Mouse (Mus musculus): ENCODE measurements at regions not wholly inside any gene's neighbourhood (a gene's known extent, or its start where the extent isn't known, plus 50 kb on each side); places are given as distances from the start of the nearest gene placed in this dataset.
A peak's percentile ranks its signal among the peaks of the same experiment; 100 is the strongest.

GRCm38 (mm10) chr15:10795126-10795792 is 80.8 kb upstream of the Rai14 start:
- ATAC-seq (ENCODE audit: low read depth), result no peak
- Histone ChIP-seq H3K4me3 (ENCODE audit: low read length) (no peak overlapping the region), H3K27ac (ENCODE audit: low read length) (no peak overlapping the region), H3K9ac (ENCODE audit: low read length) (no peak overlapping the region), H3K9me3 (ENCODE audit: control insufficient read depth, low read length) (no peaks in the 10 kb centered on the region), H3K27me3 (ENCODE audit: control insufficient read depth, insufficient read depth, low read depth, low read length) (no peaks in the 10 kb centered on the region), H3K4me2 (ENCODE audit: low read depth, low read length) (no peak overlapping the region), H3K4me1 (replicated peaks; ENCODE audit: control insufficient read depth, insufficient read depth, low read length) (no peaks in the 10 kb centered on the region), H3K36me3 (ENCODE audit: control insufficient read depth, insufficient read depth, low read length) (no peaks in the 10 kb centered on the region)
- WGBS, result 90% methylated on average over 7 of the region's 7 CpGs

- H3K4me2 ChIP-seq (ENCODE audit: low read depth, low read length), result no peak overlapping the region
- H3K9me3 ChIP-seq (ENCODE audit: control insufficient read depth, low read length), result no peaks in the 10 kb centered on the region
- H3K4me3 ChIP-seq (ENCODE audit: low read length), result no peak overlapping the region
- H3K9ac ChIP-seq (ENCODE audit: low read length), result no peak overlapping the region
- no peaks in the 10 kb centered on the region for H3K4me1 ChIP-seq (replicated peaks; ENCODE audit: control insufficient read depth, insufficient read depth, low read length)
- H3K27ac ChIP-seq (ENCODE audit: low read length), result no peak overlapping the region
- no peaks in the 10 kb centered on the region for H3K36me3 ChIP-seq (ENCODE audit: control insufficient read depth, insufficient read depth, low read length)
- H3K27me3 ChIP-seq (ENCODE audit: control insufficient read depth, insufficient read depth, low read depth, low read length), result no peaks in the 10 kb centered on the region
- no peak for ATAC-seq (ENCODE audit: low read depth)
Measured at GRCm38 (mm10) chr15:10799656-10800055, 85.2 kb upstream of the Rai14 start.

- Histone ChIP-seq H3K4me1 (replicated peaks; ENCODE audit: control insufficient read depth, insufficient read depth, low read length) (peaks cover 17% of the 10 kb centered on the region), H3K4me3 (ENCODE audit: low read length) (no peak overlapping the region), H3K4me2 (ENCODE audit: low read depth, low read length) (no peak overlapping the region), H3K36me3 (ENCODE audit: control insufficient read depth, insufficient read depth, low read length) (no peaks in the 10 kb centered on the region), H3K9me3 (ENCODE audit: control insufficient read depth, low read length) (no peaks in the 10 kb centered on the region), H3K27ac (ENCODE audit: low read length) (no peak overlapping the region), H3K27me3 (ENCODE audit: control insufficient read depth, insufficient read depth, low read depth, low read length) (no peaks in the 10 kb centered on the region), H3K9ac (ENCODE audit: low read length) (no peak overlapping the region)
- no peak for ATAC-seq (ENCODE audit: low read depth)
- WGBS, result 84% methylated on average over 2 of the region's 2 CpGs
Measured at GRCm38 (mm10) chr15:10814195-10814594, 99.8 kb upstream of the Rai14 start.

GRCm38 (mm10) chr15:10814709-10815108 is 100.3 kb upstream of the Rai14 start:
- H3K9ac ChIP-seq (ENCODE audit: low read length), result no peak overlapping the region
- ATAC-seq (ENCODE audit: low read depth), result no peak
- H3K27me3 ChIP-seq (ENCODE audit: control insufficient read depth, insufficient read depth, low read depth, low read length), result no peaks in the 10 kb centered on the region
- no peaks in the 10 kb centered on the region for H3K9me3 ChIP-seq (ENCODE audit: control insufficient read depth, low read length)
- 55% methylated on average over 7 of the region's 7 CpGs for WGBS
- H3K4me1 ChIP-seq (replicated peaks; ENCODE audit: control insufficient read depth, insufficient read depth, low read length), result peaks cover 18% of the 10 kb centered on the region
- no peak overlapping the region for H3K27ac ChIP-seq (ENCODE audit: low read length)
- no peak overlapping the region for H3K4me3 ChIP-seq (ENCODE audit: low read length)
- H3K4me2 ChIP-seq (ENCODE audit: low read depth, low read length), result no peak overlapping the region
- H3K36me3 ChIP-seq (ENCODE audit: control insufficient read depth, insufficient read depth, low read length), result no peaks in the 10 kb centered on the region

GRCm38 (mm10) chr15:10816213-10816621 is 101.8 kb upstream of the Rai14 start:
- Histone ChIP-seq H3K27me3 (ENCODE audit: control insufficient read depth, insufficient read depth, low read depth, low read length) (no peaks in the 10 kb centered on the region), H3K27ac (ENCODE audit: low read length) (no peak overlapping the region), H3K4me3 (ENCODE audit: low read length) (no peak overlapping the region), H3K4me1 (replicated peaks; ENCODE audit: control insufficient read depth, insufficient read depth, low read length) (peaks cover 18% of the 10 kb centered on the region), H3K36me3 (ENCODE audit: control insufficient read depth, insufficient read depth, low read length) (no peaks in the 10 kb centered on the region), H3K9me3 (ENCODE audit: control insufficient read depth, low read length) (no peaks in the 10 kb centered on the region), H3K9ac (ENCODE audit: low read length) (no peak overlapping the region), H3K4me2 (ENCODE audit: low read depth, low read length) (no peak overlapping the region)
- ATAC-seq (ENCODE audit: low read depth), result no peak
- 71% methylated on average over 3 of the region's 3 CpGs for WGBS

GRCm38 (mm10) chr15:10818216-10818615 is 103.8 kb upstream of the Rai14 start:
- peak; percentile 96 for ATAC-seq (ENCODE audit: low read depth)
- peak overlapping the region; percentile 87 for H3K27ac ChIP-seq (ENCODE audit: low read length)
- H3K36me3 ChIP-seq (ENCODE audit: control insufficient read depth, insufficient read depth, low read length), result no peaks in the 10 kb centered on the region
- no peaks in the 10 kb centered on the region for H3K9me3 ChIP-seq (ENCODE audit: control insufficient read depth, low read length)
- WGBS, result 5% methylated on average over 6 of the region's 6 CpGs
- no peaks in the 10 kb centered on the region for H3K27me3 ChIP-seq (ENCODE audit: control insufficient read depth, insufficient read depth, low read depth, low read length)
- H3K4me3 ChIP-seq (ENCODE audit: low read length), result no peak overlapping the region
- peak overlapping the region; percentile 30 for H3K4me2 ChIP-seq (ENCODE audit: low read depth, low read length)
- no peak overlapping the region for H3K9ac ChIP-seq (ENCODE audit: low read length)
- peaks cover 18% of the 10 kb centered on the region for H3K4me1 ChIP-seq (replicated peaks; ENCODE audit: control insufficient read depth, insufficient read depth, low read length)

GRCm38 (mm10) chr15:10818706-10819105 is 104.3 kb upstream of the Rai14 start:
- peak overlapping the region; percentile 30 for H3K4me2 ChIP-seq (ENCODE audit: low read depth, low read length)
- H3K4me3 ChIP-seq (ENCODE audit: low read length), result no peak overlapping the region
- no peak overlapping the region for H3K9ac ChIP-seq (ENCODE audit: low read length)
- H3K4me1 ChIP-seq (replicated peaks; ENCODE audit: control insufficient read depth, insufficient read depth, low read length), result peaks cover 18% of the 10 kb centered on the region
- H3K27me3 ChIP-seq (ENCODE audit: control insufficient read depth, insufficient read depth, low read depth, low read length), result no peaks in the 10 kb centered on the region
- H3K9me3 ChIP-seq (ENCODE audit: control insufficient read depth, low read length), result no peaks in the 10 kb centered on the region
- no peaks in the 10 kb centered on the region for H3K36me3 ChIP-seq (ENCODE audit: control insufficient read depth, insufficient read depth, low read length)
- peak; percentile 32; the same call in 1 of the 2 replicates for ATAC-seq (ENCODE audit: low read depth)
- peak overlapping the region; percentile 87 for H3K27ac ChIP-seq (ENCODE audit: low read length)
- WGBS, result 79% methylated on average over 1 of the region's 1 CpGs

GRCm38 (mm10) chr15:10823933-10824332 is 109.5 kb upstream of the Rai14 start:
- ATAC-seq (ENCODE audit: low read depth), result no peak
- Histone ChIP-seq H3K27ac (ENCODE audit: low read length) (no peak overlapping the region), H3K4me2 (ENCODE audit: low read depth, low read length) (no peak overlapping the region), H3K9ac (ENCODE audit: low read length) (no peak overlapping the region), H3K36me3 (ENCODE audit: control insufficient read depth, insufficient read depth, low read length) (no peaks in the 10 kb centered on the region), H3K4me3 (ENCODE audit: low read length) (no peak overlapping the region), H3K4me1 (replicated peaks; ENCODE audit: control insufficient read depth, insufficient read depth, low read length) (peaks cover 3% of the 10 kb centered on the region), H3K9me3 (ENCODE audit: control insufficient read depth, low read length) (no peaks in the 10 kb centered on the region), H3K27me3 (ENCODE audit: control insufficient read depth, insufficient read depth, low read depth, low read length) (no peaks in the 10 kb centered on the region)
- WGBS, result 65% methylated on average over 5 of the region's 5 CpGs

GRCm38 (mm10) chr15:10829588-10829987 is 115.2 kb upstream of the Rai14 start:
- H3K9me3 ChIP-seq (ENCODE audit: control insufficient read depth, low read length), result no peaks in the 10 kb centered on the region
- no peaks in the 10 kb centered on the region for H3K27me3 ChIP-seq (ENCODE audit: control insufficient read depth, insufficient read depth, low read depth, low read length)
- H3K4me2 ChIP-seq (ENCODE audit: low read depth, low read length), result no peak overlapping the region
- peak; percentile 23; the same call in 1 of the 2 replicates for ATAC-seq (ENCODE audit: low read depth)
- H3K4me1 ChIP-seq (replicated peaks; ENCODE audit: control insufficient read depth, insufficient read depth, low read length), result peaks cover 17% of the 10 kb centered on the region
- H3K9ac ChIP-seq (ENCODE audit: low read length), result no peak overlapping the region
- no peak overlapping the region for H3K27ac ChIP-seq (ENCODE audit: low read length)
- no peak overlapping the region for H3K4me3 ChIP-seq (ENCODE audit: low read length)
- no peaks in the 10 kb centered on the region for H3K36me3 ChIP-seq (ENCODE audit: control insufficient read depth, insufficient read depth, low read length)
- 41% methylated on average over 5 of the region's 5 CpGs for WGBS

- Histone ChIP-seq H3K27ac (ENCODE audit: low read length) (no peak overlapping the region), H3K36me3 (ENCODE audit: control insufficient read depth, insufficient read depth, low read length) (no peaks in the 10 kb centered on the region), H3K4me2 (ENCODE audit: low read depth, low read length) (no peak overlapping the region), H3K9ac (ENCODE audit: low read length) (no peak overlapping the region), H3K27me3 (ENCODE audit: control insufficient read depth, insufficient read depth, low read depth, low read length) (no peaks in the 10 kb centered on the region), H3K4me3 (ENCODE audit: low read length) (no peak overlapping the region), H3K4me1 (replicated peaks; ENCODE audit: control insufficient read depth, insufficient read depth, low read length) (peaks cover 17% of the 10 kb centered on the region), H3K9me3 (ENCODE audit: control insufficient read depth, low read length) (no peaks in the 10 kb centered on the region)
- 47% methylated on average over 5 of the region's 5 CpGs for WGBS
- no peak for ATAC-seq (ENCODE audit: low read depth)
Measured at GRCm38 (mm10) chr15:10830478-10830877, 116.1 kb upstream of the Rai14 start.

Measured in lung, embryonic 16.5 days (tissue).